Comparison of ENCODE assay signal across 21 mouse cellular contexts in the genomic region with DNA sequence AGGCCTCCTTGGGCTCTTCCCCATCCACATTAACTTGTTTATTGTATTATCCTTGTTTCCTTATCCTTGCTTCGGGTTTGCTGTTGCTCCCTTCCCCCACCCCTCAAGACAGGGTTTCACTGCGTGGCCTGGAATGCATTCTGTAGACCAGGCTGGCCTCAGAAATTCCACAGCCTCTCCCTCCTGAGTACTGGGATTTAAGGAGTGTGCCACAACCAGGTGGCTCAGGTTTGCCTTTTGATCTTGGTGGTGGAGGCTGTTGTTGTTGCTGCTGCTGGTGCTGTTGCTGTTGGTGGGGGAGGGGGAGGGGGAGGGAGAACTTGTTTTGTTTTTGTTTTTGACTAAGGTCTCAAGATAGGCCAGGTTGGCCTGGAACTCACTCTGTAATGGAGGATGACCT. TPM values are rescaled to one million over a fixed set of nuclear protein-coding genes. Genes with fewer than 3 reads are reported as not detected.
DNase-seq lines count a peak whose midpoint lies in the region; ATAC-seq and TF ChIP-seq lines count a peak whose summit lies in the region.
"Had no signal": no experiment of that assay in that cellular context is flagged by ENCODE, and none has a peak within 500 bp of the region (broad histone marks: within the 10 kb centered on the region; RNA-seq: fewer than 3 reads in every experiment).

No protein-coding gene starts in this region.

- H3K9ac ChIP-seq in ES-Bruce4 (ENCODE audit: low read depth, poor library complexity, severe bottlenecking) (peak overlapping the region; percentile 32; the same call in 1 of the 2 replicates), ES-E14 (ENCODE audit: insufficient read depth, low read depth, low read length, poor library complexity, severe bottlenecking) (no peak overlapping the region)
- H3K9ac ChIP-seq in forebrain, embryonic 14.5 days (ENCODE audit: low read length) = no peak overlapping the region
- H3K9ac ChIP-seq: embryonic facial prominence, embryonic 15.5 days; forebrain, embryonic 15.5 days; heart, embryonic 12.5 days; hindbrain, embryonic 14.5 days had no signal

- 71% methylated on average over 2 of the region's 2 CpGs for WGBS in forebrain, embryonic 14.5 days

- no peaks in the 10 kb centered on the region for H3K36me3 ChIP-seq in ES-Bruce4 (ENCODE audit: control insufficient read depth, insufficient read depth, low read length, poor library complexity, severe bottlenecking)
- no peaks in the 10 kb centered on the region for H3K36me3 ChIP-seq in ES-E14 (ENCODE audit: control insufficient read depth, insufficient read depth, low read length, poor library complexity, severe bottlenecking)
- H3K36me3 ChIP-seq in forebrain, embryonic 14.5 days (ENCODE audit: control insufficient read depth, insufficient read depth, low read length) = no peaks in the 10 kb centered on the region
- H3K36me3 ChIP-seq: embryonic facial prominence, embryonic 15.5 days; forebrain, embryonic 10.5 days; forebrain, embryonic 15.5 days; heart, embryonic 12.5 days; hindbrain, embryonic 10.5 days had no signal

- 0 out of 2 replicates have a peak, but pooled peaks have one; percentile 16 for TF ChIP-seq EP300 in ES-Bruce4 (IDR thresholded peaks at IDR 0.05; ENCODE audit: insufficient read depth, low read depth, low read length)

- H3K4me3 ChIP-seq in ES-Bruce4 (ENCODE audit: low read depth, low read length) (peak overlapping the region; percentile 43), ES-E14 (ENCODE audit: insufficient read depth in 1 of 2, low read depth in 1 of 2, low read length in 2 of 2, poor library complexity in 1 of 2, severe bottlenecking in 1 of 2) (peak overlapping the region in 1 of 2 experiments; percentile 5; a peak in 1 of 4 replicates)
- no peak overlapping the region for H3K4me3 ChIP-seq in forebrain, embryonic 14.5 days (ENCODE audit: low read depth, low read length)
- H3K4me3 ChIP-seq: embryonic facial prominence, embryonic 15.5 days; erythroblast, embryonic 14.5 days; forebrain, embryonic 10.5 days; forebrain, embryonic 15.5 days; heart, embryonic 12.5 days; hindbrain, embryonic 10.5 days had no signal

- in situ Hi-C loops in ES-E14 (cut with MboI; ENCODE audit: low sequenced_read_pairs in 2 of 2, unreplicated experiment in 2 of 2) = no loop called here

- no peak for TF ChIP-seq POLR2A in ES-Bruce4 (IDR thresholded peaks at IDR 0.05; ENCODE audit: insufficient read depth, low read length)

- H3K27me3 ChIP-seq in ES-Bruce4 (ENCODE audit: control insufficient read depth, insufficient read depth, low read length, poor library complexity, severe bottlenecking) = no peaks in the 10 kb centered on the region
- H3K27me3 ChIP-seq in forebrain, embryonic 14.5 days (replicated peaks; ENCODE audit: control insufficient read depth, insufficient read depth, low read length) = no peaks in the 10 kb centered on the region
- H3K27me3 ChIP-seq: embryonic facial prominence, embryonic 15.5 days; forebrain, embryonic 15.5 days; heart, embryonic 12.5 days had no signal

- TF ChIP-seq CTCF in ES-Bruce4 (IDR thresholded peaks at IDR 0.05; ENCODE audit: low read depth, low read length) = no peak

- no peak for ATAC-seq in forebrain, embryonic 14.5 days
- ATAC-seq: forebrain, embryonic 15.5 days; intestine, embryonic 16.5 days had no signal

- H3K9me3 ChIP-seq in ES-Bruce4 (replicated peaks; ENCODE audit: control insufficient read depth, insufficient read depth, low read length, poor library complexity, severe bottlenecking) (no peaks in the 10 kb centered on the region), ES-E14 (ENCODE audit: control insufficient read depth, insufficient read depth, low read depth, low read length) (no peaks in the 10 kb centered on the region)
- no peaks in the 10 kb centered on the region for H3K9me3 ChIP-seq in forebrain, embryonic 14.5 days (replicated peaks; ENCODE audit: control insufficient read depth, low read length)
- H3K9me3 ChIP-seq: embryonic facial prominence, embryonic 15.5 days; forebrain, embryonic 10.5 days; forebrain, embryonic 15.5 days; heart, embryonic 12.5 days; hindbrain, embryonic 10.5 days had no signal

- H3K4me1 ChIP-seq in ES-Bruce4 (ENCODE audit: control insufficient read depth, insufficient read depth, low read length) = no peaks in the 10 kb centered on the region
- peaks cover 0 to 5% of the 10 kb centered on the region in 2 experiments; a peak in 1 of 4 replicates for H3K4me1 ChIP-seq in ES-E14 (ENCODE audit: control insufficient read depth in 2 of 2, insufficient read depth in 2 of 2, low read length in 2 of 2, poor library complexity in 1 of 2)
- H3K4me1 ChIP-seq in forebrain, embryonic 14.5 days (ENCODE audit: control insufficient read depth, insufficient read depth, low read length) = no peaks in the 10 kb centered on the region
- H3K4me1 ChIP-seq: heart, embryonic 12.5 days had no signal

- H3K4me2 ChIP-seq in forebrain, embryonic 14.5 days (ENCODE audit: low read length) = no peak overlapping the region
- H3K4me2 ChIP-seq: embryonic facial prominence, embryonic 15.5 days; forebrain, embryonic 15.5 days; heart, embryonic 12.5 days; hindbrain, embryonic 14.5 days had no signal

- H3K27ac ChIP-seq in ES-Bruce4 (ENCODE audit: insufficient read depth, low read length) = 0 out of 2 replicates have a peak overlapping the region, but pooled peaks have one; percentile 5
- H3K27ac ChIP-seq in ES-E14 (ENCODE audit: insufficient read depth, low read depth, low read length, poor library complexity, severe bottlenecking) = no peak overlapping the region
- H3K27ac ChIP-seq in forebrain, embryonic 14.5 days (ENCODE audit: low read depth, low read length) = no peak overlapping the region
- H3K27ac ChIP-seq: embryonic facial prominence, embryonic 15.5 days; forebrain, embryonic 10.5 days; forebrain, embryonic 15.5 days; hindbrain, embryonic 10.5 days; hindbrain, embryonic 14.5 days had no signal

- DNase-seq in ES-E14 (ENCODE audit: low read depth, low spot score) = peak; percentile 48
- DNase-seq in forelimb bud, embryonic 11.5 days (ENCODE audit: low read depth, low spot score) = peak; percentile 26
- no peak for DNase-seq in forebrain, embryonic 14.5 days (ENCODE audit: low spot score)
- DNase-seq in layer of hippocampus, postnatal 14 days (ENCODE audit: low spot score in 2 of 2) = no peak
- DNase-seq in frontal cortex, postnatal 10 days (ENCODE audit: low spot score in 2 of 2) = no peak
- DNase-seq: adrenal gland, adult 2 months; adrenal gland, postnatal 36 days; cerebellum, adult 11 months; cerebellum, adult 8-10 months; cerebellum, postnatal 14 days; embryo, embryonic 11 days; gastrocnemius, postnatal 25 days had no signal

TF ChIP-seq in ES-E14, 5 proteins besides CTCF, POLR2A, EP300 and RAD21:
- TF ChIP-seq ZC3H11A (IDR thresholded peaks at IDR 0.05; ENCODE audit: borderline replicate concordance, low read depth, low read length) = no peak
- TF ChIP-seq CHD2 (IDR thresholded peaks at IDR 0.05; ENCODE audit: low read depth, low read length) = peak; percentile 34; the same call in 1 of the 2 replicates

RNA-seq across cellular contexts. Expression of gene Bbx, which starts 5.1 kb away (rescaled TPM):
- polyA plus RNA-seq in ES-Bruce4 (2011; ENCODE audit: insufficient read depth, insufficient read length, low read depth, missing spikeins) = 107 and 116 TPM in 2 replicates
- total RNA-seq in ES-E14 (2012; rRNA removed) = 24.9 and 31.2 TPM in 2 replicates
- polyA plus RNA-seq in forebrain, embryonic 14.5 days (2014; fragmentation: Nextera tagmentation; extraction: Ambion mirVana) = 11.9 and 15.9 TPM in 2 replicates
- 10 to 100 TPM; 17.4 to 18.9 TPM for total RNA-seq in layer of hippocampus, postnatal 14 days (2021)

Comparison
In these comparisons a context has a peak if more than half of its experiments do, and no peak if none do; other contexts are left out.
1. DNase-seq: peak in ES-E14 (single experiment) and forelimb bud, embryonic 11.5 days (single experiment); none in forebrain, embryonic 14.5 days (single experiment), layer of hippocampus, postnatal 14 days (0 of 2) and frontal cortex, postnatal 10 days (0 of 2).